Mouse (Mus musculus) hindbrain, embryonic 15.5 days (tissue): ENCODE data around the gene Olfr1206. TPM values are rescaled to one million over a fixed set of nuclear protein-coding genes. Genes with fewer than 3 reads are reported as not detected.

Experiments
- ATAC-seq: fragments of 200-750 bp; cut with Nextera tagmentation; 2 replicates; pipeline ENCODE4 v1.8.0; 2017; ENCODE audit warnings: low read depth, moderate number of reproducible peaks, moderate TSS enrichment; ENCODE audit not compliant: low FRiP score
- H3K27ac ChIP-seq: fragments of 300-500 bp; sonication (generic); replicated peaks from 2 replicates; pipeline ENCODE4 v1.5.1; 2015; ENCODE audit warnings: mild to moderate bottlenecking, inconsistent platforms
- H3K27me3 ChIP-seq: fragments of 300-500 bp; sonication (generic); 2 replicates; pipeline ENCODE4 v1.6.1; 2015; ENCODE audit warnings: control low read depth, inconsistent platforms
- H3K36me3 ChIP-seq: fragments of 300-500 bp; sonication (generic); 2 replicates; pipeline ENCODE4 v1.6.1; 2015; ENCODE audit warnings: control low read depth, inconsistent platforms
- H3K4me1 ChIP-seq: fragments of 300-500 bp; sonication (generic); replicated peaks from 2 replicates; pipeline ENCODE4 v1.6.1; 2015; ENCODE audit warnings: control low read depth, inconsistent platforms
- H3K4me2 ChIP-seq: fragments of 300-500 bp; sonication (generic); 2 replicates; pipeline ENCODE4 v1.6.1; 2015; ENCODE audit warnings: moderate library complexity, mild to moderate bottlenecking, inconsistent platforms
- H3K4me3 ChIP-seq: fragments of 300-500 bp; sonication (generic); 2 replicates; pipeline ENCODE4 v1.5.1; 2015; ENCODE audit warnings: mild to moderate bottlenecking, inconsistent platforms
- H3K9ac ChIP-seq: fragments of 300-500 bp; sonication (generic); 2 replicates; pipeline ENCODE4 v1.6.1; 2015; ENCODE audit warnings: inconsistent platforms
- H3K9me3 ChIP-seq: fragments of 300-500 bp; sonication (generic); 2 replicates; pipeline ENCODE4 v1.6.1; 2016; ENCODE audit warnings: control low read depth, inconsistent platforms
- WGBS: fragments of 180-500 bp; shearing (Covaris S2); methylation state at CpG from one replicate; pipeline ENCODE4 v1.1.7; 2015; 5-methylcytosine and 5-hydroxymethylcytosine counted together
- polyA plus RNA-seq: library from polyadenylated mRNA; unstranded; fragments of >200 nt; fragmentation: Nextera tagmentation; extraction: Ambion mirVana; gene quantifications from 2 replicates; pipeline ENCODE4 v1.2.1, GENCODE M21; 2015

Olfr1206 gene
- not detected in 2 replicates for polyA plus RNA-seq

- H3K9me3 ChIP-seq, result no peaks in the 10 kb centered on the region
Observed at GRCm38 (mm10) chr2:88862931-88863330, at the start of gene Olfr1206. TSS of gene Olfr1206 (plus strand) at chr2:88863231.

GRCm38 (mm10) chr2:88814196-88814595, 48.8 kb upstream of the Olfr1206 start, which contains the start of gene Olfr1202:
TSS of gene Olfr1202 (plus strand) at chr2:88814496.
- no peaks in the 10 kb centered on the region for H3K9me3 ChIP-seq
- ATAC-seq, result no peak
- H3K27me3 ChIP-seq, result no peaks in the 10 kb centered on the region
- no peaks in the 10 kb centered on the region for H3K36me3 ChIP-seq
- H3K27ac ChIP-seq, result no peak within 1 kb of the TSS
- WGBS, result 80% methylated on average over 1 of the region's 1 CpGs
- H3K9ac ChIP-seq, result no peak within 1 kb of the TSS
- H3K4me3 ChIP-seq, result no peak within 1 kb of the TSS
- H3K4me1 ChIP-seq, result no peaks in the 10 kb centered on the region
- no peak within 1 kb of the TSS for H3K4me2 ChIP-seq

More at GRCm38 (mm10) chr2:88862931-88863330, at the start of gene Olfr1206:
- H3K27me3 ChIP-seq, result no peaks in the 10 kb centered on the region
- no peak within 1 kb of the TSS for H3K4me3 ChIP-seq
- no peak for ATAC-seq
- no peaks in the 10 kb centered on the region for H3K36me3 ChIP-seq
- WGBS, result 84% methylated on average over 2 of the region's 2 CpGs
- H3K27ac ChIP-seq, result no peak within 1 kb of the TSS
- no peak within 1 kb of the TSS for H3K9ac ChIP-seq
- H3K4me1 ChIP-seq, result no peaks in the 10 kb centered on the region
- no peak within 1 kb of the TSS for H3K4me2 ChIP-seq

GRCm38 (mm10) chr2:88829437-88829836, 33.6 kb upstream of the Olfr1206 start, which contains the start of gene Olfr1205:
TSS of gene Olfr1205 (plus strand) at chr2:88829737.
- no peak within 1 kb of the TSS for H3K27ac ChIP-seq

GRCm38 (mm10) chr2:88838477-88838876, 24.6 kb upstream of the Olfr1206 start:
- H3K9me3 ChIP-seq, result no peaks in the 10 kb centered on the region
- H3K36me3 ChIP-seq, result no peaks in the 10 kb centered on the region
- no peak overlapping the region for H3K4me2 ChIP-seq
- no peak overlapping the region for H3K9ac ChIP-seq
- no peaks in the 10 kb centered on the region for H3K4me1 ChIP-seq
- no peak for ATAC-seq
- H3K27me3 ChIP-seq, result no peaks in the 10 kb centered on the region
- 73% methylated on average over 2 of the region's 2 CpGs for WGBS
- no peak overlapping the region for H3K27ac ChIP-seq
- no peak overlapping the region for H3K4me3 ChIP-seq

More at GRCm38 (mm10) chr2:88829437-88829836, 33.6 kb upstream of the Olfr1206 start, which contains the start of gene Olfr1205:
- H3K9me3 ChIP-seq, result no peaks in the 10 kb centered on the region
- H3K4me3 ChIP-seq, result no peak within 1 kb of the TSS
- 90% methylated on average over 2 of the region's 2 CpGs for WGBS
- no peak within 1 kb of the TSS for H3K9ac ChIP-seq
- no peaks in the 10 kb centered on the region for H3K4me1 ChIP-seq
- no peaks in the 10 kb centered on the region for H3K36me3 ChIP-seq
- no peak for ATAC-seq
- no peaks in the 10 kb centered on the region for H3K27me3 ChIP-seq
- no peak within 1 kb of the TSS for H3K4me2 ChIP-seq

GRCm38 (mm10) chr2:88848992-88849391, 14.0 kb upstream of the Olfr1206 start, which contains the start of gene Olfr1204:
TSS of gene Olfr1204 (plus strand) at chr2:88849292.
- Histone ChIP-seq H3K36me3 (no peaks in the 10 kb centered on the region), H3K4me3 (no peak within 1 kb of the TSS), H3K27me3 (no peaks in the 10 kb centered on the region), H3K4me1 (no peaks in the 10 kb centered on the region), H3K27ac (no peak within 1 kb of the TSS), H3K9ac (no peak within 1 kb of the TSS), H3K4me2 (no peak within 1 kb of the TSS), H3K9me3 (no peaks in the 10 kb centered on the region)
- 88% methylated on average over 1 of the region's 1 CpGs for WGBS
- ATAC-seq, result no peak

- H3K36me3 ChIP-seq, result no peaks in the 10 kb centered on the region
- H3K4me2 ChIP-seq, result no peak within 1 kb of the TSS
- H3K4me1 ChIP-seq, result no peaks in the 10 kb centered on the region
- H3K27ac ChIP-seq, result no peak within 1 kb of the TSS
- H3K4me3 ChIP-seq, result no peak within 1 kb of the TSS
- no peaks in the 10 kb centered on the region for H3K27me3 ChIP-seq
- H3K9me3 ChIP-seq, result no peaks in the 10 kb centered on the region
- no peak for ATAC-seq
- H3K9ac ChIP-seq, result no peak within 1 kb of the TSS
Observed at GRCm38 (mm10) chr2:88902211-88902610, 39.2 kb downstream of the Olfr1206 start, which contains the start of gene Olfr1208. TSS of gene Olfr1208 (minus strand) at chr2:88902311.

GRCm38 (mm10) chr2:88915057-88915456, 52.0 kb downstream of the Olfr1206 start, which contains the start of gene Olfr1209:
TSS of gene Olfr1209 (minus strand) at chr2:88915157.
- H3K9me3 ChIP-seq, result no peaks in the 10 kb centered on the region
- no peaks in the 10 kb centered on the region for H3K36me3 ChIP-seq
- H3K4me2 ChIP-seq, result no peak within 1 kb of the TSS
- no peak within 1 kb of the TSS for H3K27ac ChIP-seq
- 94% methylated on average over 3 of the region's 3 CpGs for WGBS
- no peak within 1 kb of the TSS for H3K4me3 ChIP-seq
- no peak for ATAC-seq
- H3K4me1 ChIP-seq, result no peaks in the 10 kb centered on the region
- H3K9ac ChIP-seq, result no peak within 1 kb of the TSS
- no peaks in the 10 kb centered on the region for H3K27me3 ChIP-seq

Other genes with a start within 250 kb of the Olfr1206 start
- not detected in 2 replicates for gene Olfr1191-ps1, start 222.7 kb upstream of the Olfr1206 start, polyA plus RNA-seq
- gene Olfr1192-ps1, start 214.7 kb upstream of the Olfr1206 start, polyA plus RNA-seq, result not detected in 2 replicates
- not detected in 2 replicates for gene Olfr1193, start 187.6 kb upstream of the Olfr1206 start, polyA plus RNA-seq
- not detected in 2 replicates for gene Olfr1195, start 174.0 kb upstream of the Olfr1206 start, polyA plus RNA-seq
- gene Olfr1196, start 158.6 kb upstream of the Olfr1206 start, polyA plus RNA-seq, result not detected in 2 replicates
- gene Olfr1197, start 130.9 kb upstream of the Olfr1206 start, polyA plus RNA-seq, result not detected in 2 replicates
- gene Olfr1198, start 111.9 kb upstream of the Olfr1206 start, polyA plus RNA-seq, result not detected in 2 replicates
- gene Olfr1199, start 102.8 kb upstream of the Olfr1206 start, polyA plus RNA-seq, result not detected in 2 replicates
- gene Olfr1200, start 92.7 kb upstream of the Olfr1206 start, polyA plus RNA-seq, result not detected in 2 replicates
- gene Olfr1201, start 70.2 kb upstream of the Olfr1206 start, polyA plus RNA-seq, result not detected in 2 replicates
- gene Olfr1202, start 48.7 kb upstream of the Olfr1206 start, polyA plus RNA-seq, result 0.04 TPM in 1 of 2 replicates, not detected in the other
- gene Olfr1205, start 33.5 kb upstream of the Olfr1206 start, polyA plus RNA-seq, result not detected in 2 replicates
- gene Olfr1204, start 13.9 kb upstream of the Olfr1206 start, polyA plus RNA-seq, result not detected in 2 replicates
- gene Olfr1208, start 39.1 kb downstream of the Olfr1206 start, polyA plus RNA-seq, result not detected in 2 replicates
- gene Olfr1209, start 51.9 kb downstream of the Olfr1206 start, polyA plus RNA-seq, result not detected in 2 replicates
- not detected in 2 replicates for gene Olfr1211, start 74.9 kb downstream of the Olfr1206 start, polyA plus RNA-seq
- gene Olfr1212, start 90.7 kb downstream of the Olfr1206 start, polyA plus RNA-seq, result not detected in 2 replicates
- gene Gm13762, start 117.0 kb downstream of the Olfr1206 start, polyA plus RNA-seq, result not detected in 2 replicates
- gene Olfr1214, start 129.4 kb downstream of the Olfr1206 start, polyA plus RNA-seq, result not detected in 2 replicates
- gene Olfr1215, start 143.7 kb downstream of the Olfr1206 start, polyA plus RNA-seq, result not detected in 2 replicates
- not detected in 2 replicates for gene Olfr1216, start 155.1 kb downstream of the Olfr1206 start, polyA plus RNA-seq
- gene Olfr1217, start 168.8 kb downstream of the Olfr1206 start, polyA plus RNA-seq, result not detected in 2 replicates
- not detected in 2 replicates for gene Olfr1218, start 198.0 kb downstream of the Olfr1206 start, polyA plus RNA-seq
- not detected in 2 replicates for gene Olfr1219, start 220.3 kb downstream of the Olfr1206 start, polyA plus RNA-seq
- gene Olfr1220, start 243.6 kb downstream of the Olfr1206 start, polyA plus RNA-seq, result not detected in 2 replicates